Mouse (Mus musculus): ENCODE measurements around the gene Kctd11. TPM values are rescaled to one million over a fixed set of nuclear protein-coding genes. Genes with fewer than 3 reads are reported as not detected.
A peak's percentile ranks its signal among the peaks of the same experiment; 100 is the strongest.
"Not testable (repeated sequence)": the region's sequence is repeated elsewhere in the genome, so short reads cannot be mapped to it uniquely, and the experiment has no call there.

Gene Kctd11
- 3.1 and 5.4 TPM in 2 replicates for total RNA-seq (2012; rRNA removed)

DNA sequence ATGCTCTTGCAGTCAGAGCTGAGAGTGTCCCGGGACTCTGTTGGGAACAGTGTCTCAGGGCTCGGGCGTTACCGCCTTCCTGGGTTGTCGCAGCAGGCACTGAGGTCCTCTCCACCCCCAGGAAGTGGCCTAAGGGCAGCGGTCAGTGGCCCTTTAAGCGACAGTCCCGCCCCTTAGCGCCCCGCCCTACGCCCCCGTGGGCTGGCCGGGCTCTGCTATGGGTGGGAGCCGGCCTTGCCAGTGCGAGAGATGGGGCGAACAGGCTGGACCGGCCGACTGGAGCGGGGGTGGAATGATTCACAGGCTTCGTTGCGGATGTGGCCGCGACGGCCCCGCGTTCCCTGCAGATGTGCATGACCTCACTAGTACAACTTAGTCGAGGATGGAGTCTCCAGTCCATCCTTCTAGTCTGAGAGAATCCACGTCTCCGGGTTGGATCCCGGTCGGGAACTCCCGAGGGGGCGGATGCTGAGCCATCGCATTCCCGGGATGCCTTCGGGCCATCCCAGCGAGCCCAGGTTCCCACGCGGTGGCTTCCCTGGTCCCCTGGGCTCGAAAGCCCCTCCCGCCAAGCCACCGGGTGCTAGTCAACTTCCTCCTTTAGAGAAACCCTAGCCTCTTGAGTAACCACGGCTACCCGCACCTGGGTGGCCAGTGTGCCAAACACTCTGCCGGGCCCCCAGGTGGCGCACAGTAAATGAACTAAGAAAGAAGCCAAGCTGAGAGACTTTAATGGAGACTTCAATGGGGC is at the start of gene Kctd11:
Gene Kctd11, minus strand, starts transcription at position 554 of the 751 bp plus-strand sequence.
- peak; percentile 49 for DNase-seq (ENCODE audit: low read depth, low spot score)
- H3K9me3 ChIP-seq (ENCODE audit: control insufficient read depth, insufficient read depth, low read depth, low read length) = no peaks in the 10 kb centered on the region
- peaks cover 4 to 26% of the 10 kb centered on the region in 2 experiments; a peak in 3 of 4 replicates for H3K4me1 ChIP-seq (ENCODE audit: control insufficient read depth in 2 of 2, insufficient read depth in 2 of 2, low read length in 2 of 2, poor library complexity in 1 of 2)
- H3K27ac ChIP-seq (ENCODE audit: insufficient read depth, low read depth, low read length, poor library complexity, severe bottlenecking) = no peak within 1 kb of the TSS
- TF ChIP-seq MAFK (IDR thresholded peaks at IDR 0.05; ENCODE audit: insufficient read depth, low read depth, low read length) = peak; percentile 31; the same call in 1 of the 2 replicates
- TF ChIP-seq ZNF384 (IDR thresholded peaks at IDR 0.05; ENCODE audit: low read depth, low read length) = no peak
- in situ Hi-C loops (cut with MboI; ENCODE audit: low sequenced_read_pairs in 2 of 2, unreplicated experiment in 2 of 2) = no loop called here
- H3K36me3 ChIP-seq (ENCODE audit: control insufficient read depth, insufficient read depth, low read length, poor library complexity, severe bottlenecking) = peaks cover 3% of the 10 kb centered on the region; the same call in 1 of the 2 replicates
- peak within 1 kb of the TSS; percentile 51 to 68 for H3K4me3 ChIP-seq (ENCODE audit: insufficient read depth in 1 of 2, low read depth in 1 of 2, low read length in 2 of 2, poor library complexity in 1 of 2, severe bottlenecking in 1 of 2)
- peak within 1 kb of the TSS; percentile 35 for H3K9ac ChIP-seq (ENCODE audit: insufficient read depth, low read depth, low read length, poor library complexity, severe bottlenecking)

DNA sequence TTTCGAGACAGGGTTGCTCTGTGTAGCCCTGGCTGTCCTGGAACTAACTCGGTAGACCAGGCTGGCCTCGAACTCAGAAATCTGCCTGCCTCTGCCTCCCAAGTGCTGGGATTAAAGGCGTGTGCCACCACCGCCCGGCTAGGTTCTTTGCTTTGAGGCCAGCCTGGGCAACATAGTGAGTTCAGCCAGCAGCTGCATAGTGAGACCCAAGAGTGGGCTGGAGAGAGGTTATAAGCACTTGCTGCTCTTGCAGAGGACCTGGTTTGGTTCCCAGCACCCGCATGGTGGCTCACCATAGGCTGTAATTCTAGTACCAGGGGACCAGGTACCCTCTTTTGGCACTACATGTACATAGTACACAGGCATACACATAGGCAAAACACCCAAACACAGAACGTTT is 49.0 kb upstream of the Kctd11 start:
- H3K9me3 ChIP-seq (ENCODE audit: control insufficient read depth, insufficient read depth, low read depth, low read length); H3K27ac ChIP-seq (ENCODE audit: insufficient read depth, low read depth, low read length, poor library complexity, severe bottlenecking); H3K4me3 ChIP-seq (ENCODE audit: insufficient read depth in 1 of 2, low read depth in 1 of 2, low read length in 2 of 2, poor library complexity in 1 of 2, severe bottlenecking in 1 of 2); H3K9ac ChIP-seq (ENCODE audit: insufficient read depth, low read depth, low read length, poor library complexity, severe bottlenecking); DNase-seq (ENCODE audit: low read depth, low spot score); H3K4me1 ChIP-seq (ENCODE audit: control insufficient read depth in 2 of 2, insufficient read depth in 2 of 2, low read length in 2 of 2, poor library complexity in 1 of 2); H3K36me3 ChIP-seq (ENCODE audit: control insufficient read depth, insufficient read depth, low read length, poor library complexity, severe bottlenecking): not testable (repeated sequence)
- in situ Hi-C loops (cut with MboI; ENCODE audit: low sequenced_read_pairs in 2 of 2, unreplicated experiment in 2 of 2) = loop anchor here in 1 of 2 experiments (10.0 kb wide), 1 partner anchor 285 kb away; the partner anchor contains the start of gene Slc16a11

DNA sequence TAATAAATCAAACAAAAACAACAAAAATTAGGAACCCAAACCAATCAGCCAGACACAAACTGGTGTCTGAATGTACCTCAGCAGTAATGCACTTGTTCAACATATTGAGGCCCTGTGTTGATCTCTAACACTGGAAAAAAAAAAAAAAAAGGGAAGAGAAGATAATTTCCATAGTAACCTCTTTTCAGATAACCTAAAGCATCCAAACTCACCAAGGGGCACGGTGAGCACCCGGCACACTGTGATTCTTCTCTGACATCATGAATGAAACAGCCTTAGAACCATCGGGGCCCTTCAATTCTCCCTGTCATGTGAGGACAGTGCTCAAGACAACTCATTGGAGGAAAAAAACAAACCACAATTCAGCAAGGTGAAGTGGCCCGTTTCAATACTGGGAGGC is 48.5 kb upstream of the Kctd11 start:
- Histone ChIP-seq H3K9ac (ENCODE audit: insufficient read depth, low read depth, low read length, poor library complexity, severe bottlenecking) (no peak overlapping the region), H3K36me3 (ENCODE audit: control insufficient read depth, insufficient read depth, low read length, poor library complexity, severe bottlenecking) (no peaks in the 10 kb centered on the region), H3K9me3 (ENCODE audit: control insufficient read depth, insufficient read depth, low read depth, low read length) (no peaks in the 10 kb centered on the region), H3K4me3 (ENCODE audit: insufficient read depth in 1 of 2, low read depth in 1 of 2, low read length in 2 of 2, poor library complexity in 1 of 2, severe bottlenecking in 1 of 2) (no peak overlapping the region), H3K27ac (ENCODE audit: insufficient read depth, low read depth, low read length, poor library complexity, severe bottlenecking) (no peak overlapping the region), H3K4me1 (ENCODE audit: control insufficient read depth in 2 of 2, insufficient read depth in 2 of 2, low read length in 2 of 2, poor library complexity in 1 of 2) (no peaks in the 10 kb centered on the region)
- in situ Hi-C loops (cut with MboI; ENCODE audit: low sequenced_read_pairs in 2 of 2, unreplicated experiment in 2 of 2) = loop anchor here in 1 of 2 experiments (10.0 kb wide), 1 partner anchor 285 kb away; the partner anchor contains the start of gene Slc16a11
- TF ChIP-seq ZC3H11A (IDR thresholded peaks at IDR 0.05; ENCODE audit: borderline replicate concordance, low read depth, low read length) (no peak), HCFC1 (IDR thresholded peaks at IDR 0.05; ENCODE audit: borderline replicate concordance, insufficient read depth, low read length) (no peak), MAFK (IDR thresholded peaks at IDR 0.05; ENCODE audit: insufficient read depth, low read depth, low read length) (no peak), CHD2 (IDR thresholded peaks at IDR 0.05; ENCODE audit: low read depth, low read length) (no peak), ZNF384 (IDR thresholded peaks at IDR 0.05; ENCODE audit: low read depth, low read length) (no peak)
- DNase-seq (ENCODE audit: low read depth, low spot score) = no peak

DNA sequence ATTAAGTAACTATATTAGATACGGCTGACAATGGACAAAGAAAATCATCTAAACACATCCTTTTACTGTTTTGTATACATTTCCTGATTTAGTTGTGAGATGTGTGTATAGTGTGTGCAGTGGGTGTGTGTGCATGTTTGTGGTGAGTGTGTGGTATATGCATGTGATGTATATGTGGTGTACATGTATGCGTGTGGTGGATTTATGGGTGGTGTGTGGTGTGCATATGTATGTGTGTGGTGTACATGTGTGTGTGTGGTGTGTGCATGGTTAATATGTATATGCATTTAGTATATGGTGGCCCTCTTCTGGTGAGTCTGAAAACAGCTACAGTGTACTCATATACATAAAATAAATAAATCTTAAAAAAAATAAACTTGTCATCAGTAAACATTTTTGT is 46.3 kb upstream of the Kctd11 start:
- H3K4me3 ChIP-seq (ENCODE audit: insufficient read depth in 1 of 2, low read depth in 1 of 2, low read length in 2 of 2, poor library complexity in 1 of 2, severe bottlenecking in 1 of 2) = no peak overlapping the region
- TF ChIP-seq ZC3H11A (IDR thresholded peaks at IDR 0.05; ENCODE audit: borderline replicate concordance, low read depth, low read length) = no peak
- TF ChIP-seq CHD2 (IDR thresholded peaks at IDR 0.05; ENCODE audit: low read depth, low read length) = no peak
- TF ChIP-seq HCFC1 (IDR thresholded peaks at IDR 0.05; ENCODE audit: borderline replicate concordance, insufficient read depth, low read length) = no peak
- no peak for TF ChIP-seq ZNF384 (IDR thresholded peaks at IDR 0.05; ENCODE audit: low read depth, low read length)
- TF ChIP-seq MAFK (IDR thresholded peaks at IDR 0.05; ENCODE audit: insufficient read depth, low read depth, low read length) = no peak
- H3K9me3 ChIP-seq (ENCODE audit: control insufficient read depth, insufficient read depth, low read depth, low read length) = no peaks in the 10 kb centered on the region
- H3K4me1 ChIP-seq (ENCODE audit: control insufficient read depth in 2 of 2, insufficient read depth in 2 of 2, low read length in 2 of 2, poor library complexity in 1 of 2) = no peaks in the 10 kb centered on the region
- no peaks in the 10 kb centered on the region for H3K36me3 ChIP-seq (ENCODE audit: control insufficient read depth, insufficient read depth, low read length, poor library complexity, severe bottlenecking)
- no peak for DNase-seq (ENCODE audit: low read depth, low spot score)
- no peak overlapping the region for H3K9ac ChIP-seq (ENCODE audit: insufficient read depth, low read depth, low read length, poor library complexity, severe bottlenecking)
- H3K27ac ChIP-seq (ENCODE audit: insufficient read depth, low read depth, low read length, poor library complexity, severe bottlenecking) = no peak overlapping the region
- in situ Hi-C loops (cut with MboI; ENCODE audit: low sequenced_read_pairs in 2 of 2, unreplicated experiment in 2 of 2) = no loop called here

DNA sequence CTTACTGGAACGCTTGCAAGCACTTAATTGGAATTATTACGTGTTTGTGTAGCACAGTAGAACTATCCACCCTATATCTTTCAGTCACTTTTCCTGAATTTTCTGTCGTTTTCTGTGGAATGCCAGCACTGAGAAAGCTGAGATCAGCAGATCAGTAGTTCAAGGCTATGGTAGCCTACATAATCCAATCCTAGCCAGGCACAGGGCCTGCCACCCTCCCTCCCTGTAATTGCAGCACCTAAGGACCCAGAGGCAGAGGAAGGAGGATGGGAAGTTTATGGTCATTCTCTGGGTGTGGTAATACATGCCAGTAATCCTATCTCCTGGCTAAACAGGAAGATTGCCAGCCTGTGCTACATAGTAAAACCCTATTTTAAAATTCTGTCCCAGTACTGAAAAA is 41.6 kb upstream of the Kctd11 start:
- H3K27ac ChIP-seq (ENCODE audit: insufficient read depth, low read depth, low read length, poor library complexity, severe bottlenecking) = peak overlapping the region; percentile 93; the same call in 1 of the 2 replicates
- no peak for DNase-seq (ENCODE audit: low read depth, low spot score)
- peak overlapping the region; percentile 46; the same call in 1 of the 2 replicates for H3K9ac ChIP-seq (ENCODE audit: insufficient read depth, low read depth, low read length, poor library complexity, severe bottlenecking)

More for the DNA sequence above, 41.6 kb upstream of the Kctd11 start:
- in situ Hi-C loops (cut with MboI; ENCODE audit: low sequenced_read_pairs in 2 of 2, unreplicated experiment in 2 of 2) = no loop called here
- Histone ChIP-seq H3K4me1 (ENCODE audit: control insufficient read depth in 2 of 2, insufficient read depth in 2 of 2, low read length in 2 of 2, poor library complexity in 1 of 2) (peaks cover 0 to 7% of the 10 kb centered on the region in 2 experiments; a peak in 1 of 4 replicates), H3K9me3 (ENCODE audit: control insufficient read depth, insufficient read depth, low read depth, low read length) (no peaks in the 10 kb centered on the region), H3K4me3 (ENCODE audit: insufficient read depth in 1 of 2, low read depth in 1 of 2, low read length in 2 of 2, poor library complexity in 1 of 2, severe bottlenecking in 1 of 2) (peak overlapping the region in 1 of 2 experiments; percentile 72; a peak in 2 of 4 replicates), H3K36me3 (ENCODE audit: control insufficient read depth, insufficient read depth, low read length, poor library complexity, severe bottlenecking) (peaks cover 24% of the 10 kb centered on the region)
- TF ChIP-seq HCFC1 (IDR thresholded peaks at IDR 0.05; ENCODE audit: borderline replicate concordance, insufficient read depth, low read length) (no peak), CHD2 (IDR thresholded peaks at IDR 0.05; ENCODE audit: low read depth, low read length) (no peak), ZNF384 (IDR thresholded peaks at IDR 0.05; ENCODE audit: low read depth, low read length) (no peak), MAFK (IDR thresholded peaks at IDR 0.05; ENCODE audit: insufficient read depth, low read depth, low read length) (no peak; the same call in 1 of the 2 replicates), ZC3H11A (IDR thresholded peaks at IDR 0.05; ENCODE audit: borderline replicate concordance, low read depth, low read length) (no peak)

Measured in ES-E14 (cell line).